Mouse (Mus musculus): ENCODE results near the gene Ralbp1. TPM values are rescaled to one million over a fixed set of nuclear protein-coding genes. Genes with fewer than 3 reads are reported as not detected.

The Ralbp1 gene
- 39.5 and 45.4 TPM in 2 replicates for polyA plus RNA-seq (2014; fragmentation: Nextera tagmentation; extraction: Ambion mirVana)

DNA sequence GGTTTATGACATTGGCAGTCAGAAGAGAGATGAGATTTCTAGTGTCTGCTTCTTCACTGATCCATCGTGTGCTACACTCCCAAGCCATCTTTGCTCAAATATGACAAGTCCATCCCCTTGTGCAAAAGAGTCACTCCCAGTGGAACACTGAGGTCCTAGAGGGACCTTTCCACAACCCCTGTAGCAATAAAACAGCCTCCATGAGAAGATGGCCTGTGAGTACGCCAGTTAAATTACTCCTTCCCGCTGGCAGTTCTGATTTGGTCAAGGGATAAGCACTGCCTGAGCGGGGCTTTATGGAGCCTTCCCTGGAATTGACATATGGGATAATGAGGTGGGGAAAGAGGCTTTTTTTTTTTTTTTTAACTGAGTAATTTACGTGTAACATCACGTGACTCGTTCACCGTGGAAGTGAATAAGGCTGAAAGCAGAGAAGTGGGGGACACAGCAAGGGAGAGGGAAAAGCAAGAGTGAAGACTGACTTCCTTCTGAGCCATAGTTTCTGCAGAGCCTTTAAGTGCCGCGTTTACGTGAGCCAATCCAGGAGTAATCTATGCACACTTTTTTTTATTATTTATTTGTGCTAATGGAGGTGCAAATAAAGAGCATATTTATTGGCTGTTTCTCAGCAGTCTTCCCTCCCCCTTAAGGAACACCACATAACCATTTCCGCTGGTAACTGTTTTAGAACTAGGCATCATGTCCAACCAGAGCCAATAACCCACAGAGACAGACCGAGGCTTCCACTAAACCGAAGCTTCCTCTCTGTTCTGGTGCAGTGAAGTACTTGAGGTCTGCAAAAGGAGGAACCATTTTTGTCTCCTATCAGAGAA, at the start of gene Ralbp1:
Gene Ralbp1, minus strand, starts transcription at position 102 of the 833 bp plus-strand sequence.
- H3K4me3 ChIP-seq (ENCODE audit: low read depth, low read length), result peak within 1 kb of the TSS; percentile 79
- ATAC-seq (ENCODE audit: low FRiP score), result no peak
- peak within 1 kb of the TSS; percentile 91 for H3K4me2 ChIP-seq
- peak; percentile 89 for DNase-seq (ENCODE audit: low spot score, missing footprints)
- H3K9ac ChIP-seq (ENCODE audit: low read length), result peak within 1 kb of the TSS; percentile 79
- no peaks in the 10 kb centered on the region for H3K27me3 ChIP-seq (ENCODE audit: control insufficient read depth, insufficient read depth, low read length)
- H3K36me3 ChIP-seq (ENCODE audit: control insufficient read depth, insufficient read depth, low read length), result no peaks in the 10 kb centered on the region
- H3K9me3 ChIP-seq (ENCODE audit: control insufficient read depth, low read length), result no peaks in the 10 kb centered on the region
- peak within 1 kb of the TSS; percentile 78 for H3K27ac ChIP-seq (ENCODE audit: low read depth, low read length)
- 15% methylated on average over 14 of the region's 14 CpGs for WGBS
- H3K4me1 ChIP-seq (ENCODE audit: control insufficient read depth, insufficient read depth, low read length), result peaks cover 14% of the 10 kb centered on the region

DNA sequence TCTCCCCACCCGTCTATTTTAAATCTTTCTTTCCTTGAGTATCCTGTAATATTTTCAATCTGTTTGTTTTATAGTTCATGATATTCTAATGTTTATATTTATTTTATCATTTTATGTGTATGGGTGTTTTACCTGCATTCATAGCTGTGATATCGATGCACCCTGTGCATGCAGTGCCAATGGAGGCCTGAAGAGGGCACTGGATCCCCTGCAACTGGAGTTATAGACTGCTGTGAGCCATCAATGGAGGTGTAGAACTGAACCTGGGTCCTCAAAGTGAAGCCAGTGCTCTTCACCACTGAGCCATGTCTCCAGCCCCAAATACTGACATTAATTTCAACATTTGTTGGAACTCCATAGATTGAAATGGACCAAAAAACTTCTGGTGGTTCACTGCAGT, 48.1 kb upstream of the Ralbp1 start:
- no peaks in the 10 kb centered on the region for H3K4me1 ChIP-seq (ENCODE audit: control insufficient read depth, insufficient read depth, low read length)
- no peak overlapping the region for H3K4me3 ChIP-seq (ENCODE audit: low read depth, low read length)
- H3K36me3 ChIP-seq (ENCODE audit: control insufficient read depth, insufficient read depth, low read length), result peaks cover 10% of the 10 kb centered on the region
- H3K27ac ChIP-seq (ENCODE audit: low read depth, low read length), result no peak overlapping the region
- no peak overlapping the region for H3K4me2 ChIP-seq
- 97% methylated on average over 2 of the region's 2 CpGs for WGBS
- no peaks in the 10 kb centered on the region for H3K27me3 ChIP-seq (ENCODE audit: control insufficient read depth, insufficient read depth, low read length)
- DNase-seq (ENCODE audit: low spot score, missing footprints) (no peak), ATAC-seq (ENCODE audit: low FRiP score) (no peak)
- H3K9me3 ChIP-seq (ENCODE audit: control insufficient read depth, low read length), result no peaks in the 10 kb centered on the region
- H3K9ac ChIP-seq (ENCODE audit: low read length), result no peak overlapping the region

DNA sequence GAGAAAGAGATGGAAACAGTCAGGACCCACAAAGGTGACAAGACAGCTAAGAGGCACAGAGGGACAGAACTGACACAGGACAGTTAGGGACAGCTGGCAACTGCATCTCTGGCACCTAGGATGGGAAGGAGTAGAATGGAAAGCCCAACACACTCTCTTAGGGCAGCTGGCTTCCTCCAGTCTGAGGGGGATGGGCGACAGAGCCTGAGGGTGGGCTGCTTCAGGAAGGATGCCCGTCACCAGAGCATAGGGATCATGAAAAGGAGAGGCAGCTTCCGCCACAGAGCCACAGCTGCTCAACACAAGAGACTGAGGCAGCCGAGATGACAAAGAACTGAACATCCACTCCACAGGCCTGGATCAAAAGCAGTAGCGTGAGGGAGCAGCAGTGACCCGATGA, 45.9 kb upstream of the Ralbp1 start:
- Histone ChIP-seq H3K9ac (ENCODE audit: low read length) (0 out of 2 replicates have a peak overlapping the region, but pooled peaks have one; percentile 7), H3K9me3 (ENCODE audit: control insufficient read depth, low read length) (no peaks in the 10 kb centered on the region), H3K4me1 (ENCODE audit: control insufficient read depth, insufficient read depth, low read length) (no peaks in the 10 kb centered on the region), H3K4me3 (ENCODE audit: low read depth, low read length) (no peak overlapping the region), H3K27me3 (ENCODE audit: control insufficient read depth, insufficient read depth, low read length) (no peaks in the 10 kb centered on the region), H3K36me3 (ENCODE audit: control insufficient read depth, insufficient read depth, low read length) (peaks cover 8% of the 10 kb centered on the region), H3K27ac (ENCODE audit: low read depth, low read length) (no peak overlapping the region), H3K4me2 (no peak overlapping the region)
- WGBS, result 51% methylated on average over 6 of the region's 6 CpGs
- DNase-seq (ENCODE audit: low spot score, missing footprints) (no peak), ATAC-seq (ENCODE audit: low FRiP score) (peak; percentile 63; the same call in 1 of the 2 replicates)

DNA sequence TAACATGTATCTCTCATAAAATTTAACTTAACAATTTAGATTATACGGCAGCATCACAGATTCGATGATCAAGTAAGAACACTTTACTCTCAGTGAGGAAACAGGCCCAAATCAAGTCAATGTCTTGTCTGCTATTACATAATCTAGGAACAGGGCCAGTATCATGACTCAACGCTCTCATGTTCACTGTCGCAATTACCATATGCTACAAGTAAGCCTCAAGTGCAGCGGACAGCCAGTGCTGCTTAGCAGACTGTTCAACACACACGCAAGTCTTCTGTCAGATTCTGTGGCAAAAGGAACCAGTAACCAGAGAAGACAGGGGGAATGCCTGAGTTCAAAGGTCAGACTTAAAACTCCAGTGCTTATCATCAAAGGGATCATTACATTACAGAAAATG, 45.4 kb upstream of the Ralbp1 start:
- Histone ChIP-seq H3K27ac (ENCODE audit: low read depth, low read length) (no peak overlapping the region), H3K9ac (ENCODE audit: low read length) (no peak overlapping the region), H3K9me3 (ENCODE audit: control insufficient read depth, low read length) (no peaks in the 10 kb centered on the region), H3K27me3 (ENCODE audit: control insufficient read depth, insufficient read depth, low read length) (no peaks in the 10 kb centered on the region), H3K36me3 (ENCODE audit: control insufficient read depth, insufficient read depth, low read length) (peaks cover 8% of the 10 kb centered on the region), H3K4me1 (ENCODE audit: control insufficient read depth, insufficient read depth, low read length) (no peaks in the 10 kb centered on the region), H3K4me2 (no peak overlapping the region), H3K4me3 (ENCODE audit: low read depth, low read length) (no peak overlapping the region)
- WGBS, result 87% methylated on average over 6 of the region's 6 CpGs
- DNase-seq (ENCODE audit: low spot score, missing footprints) (no peak), ATAC-seq (ENCODE audit: low FRiP score) (no peak)

DNA sequence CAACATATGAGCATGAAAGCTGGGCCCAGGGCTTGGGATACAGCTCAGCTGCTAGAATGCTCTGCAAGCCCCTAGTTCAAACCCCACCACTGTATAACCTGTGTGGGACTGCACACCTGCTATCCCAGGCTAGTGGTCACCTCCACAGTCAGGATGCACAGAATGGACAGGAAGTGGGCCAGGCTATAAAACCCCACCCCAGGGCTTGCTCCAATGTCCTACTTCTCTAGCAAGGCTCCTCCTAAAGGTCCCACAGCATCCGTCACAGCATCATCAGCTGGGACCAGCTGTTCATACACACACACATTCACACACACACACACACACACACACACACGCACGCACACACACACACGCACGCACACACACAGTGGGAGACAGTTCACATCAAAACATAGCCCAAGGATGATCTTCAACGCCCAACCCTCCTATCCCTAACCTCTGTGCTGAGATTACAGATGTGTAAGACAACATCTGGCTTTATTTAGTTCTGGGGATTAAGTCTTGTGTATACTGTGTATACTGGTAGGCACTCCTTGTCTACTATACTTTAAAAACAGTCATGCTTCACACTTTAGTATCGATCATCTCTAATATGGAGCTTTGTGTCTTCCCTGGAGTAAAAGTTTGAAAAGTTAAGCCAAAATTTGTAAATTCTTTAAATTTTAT, 44.7 kb upstream of the Ralbp1 start:
- no peak overlapping the region for H3K9ac ChIP-seq (ENCODE audit: low read length)
- ATAC-seq (ENCODE audit: low FRiP score) (no peak), DNase-seq (ENCODE audit: low spot score, missing footprints) (no peak)
- peaks cover 8% of the 10 kb centered on the region for H3K36me3 ChIP-seq (ENCODE audit: control insufficient read depth, insufficient read depth, low read length)
- H3K27ac ChIP-seq (ENCODE audit: low read depth, low read length), result no peak overlapping the region
- 92% methylated on average over 7 of the region's 7 CpGs for WGBS
- H3K27me3 ChIP-seq (ENCODE audit: control insufficient read depth, insufficient read depth, low read length), result no peaks in the 10 kb centered on the region
- H3K4me2 ChIP-seq, result no peak overlapping the region
- no peaks in the 10 kb centered on the region for H3K4me1 ChIP-seq (ENCODE audit: control insufficient read depth, insufficient read depth, low read length)
- H3K9me3 ChIP-seq (ENCODE audit: control insufficient read depth, low read length), result no peaks in the 10 kb centered on the region
- no peak overlapping the region for H3K4me3 ChIP-seq (ENCODE audit: low read depth, low read length)

- no peak overlapping the region for H3K9ac ChIP-seq (ENCODE audit: low read length)
- DNase-seq (ENCODE audit: low spot score, missing footprints) (no peak), ATAC-seq (ENCODE audit: low FRiP score) (no peak)
- H3K4me3 ChIP-seq (ENCODE audit: low read depth, low read length), result no peak overlapping the region
- H3K4me1 ChIP-seq (ENCODE audit: control insufficient read depth, insufficient read depth, low read length), result no peaks in the 10 kb centered on the region
- 89% methylated on average over 22 of the region's 22 CpGs for WGBS
- H3K4me2 ChIP-seq, result no peak overlapping the region
- H3K9me3 ChIP-seq (ENCODE audit: control insufficient read depth, low read length), result no peaks in the 10 kb centered on the region
- no peaks in the 10 kb centered on the region for H3K27me3 ChIP-seq (ENCODE audit: control insufficient read depth, insufficient read depth, low read length)
- H3K36me3 ChIP-seq (ENCODE audit: control insufficient read depth, insufficient read depth, low read length), result peaks cover 11% of the 10 kb centered on the region
- no peak overlapping the region for H3K27ac ChIP-seq (ENCODE audit: low read depth, low read length)
Observed at GRCm38 (mm10) chr17:65929319-65929978, 43.9 kb upstream of the Ralbp1 start.

GRCm38 (mm10) chr17:65927077-65927476, 41.5 kb upstream of the Ralbp1 start:
- 81% methylated on average over 4 of the region's 4 CpGs for WGBS

DNA sequence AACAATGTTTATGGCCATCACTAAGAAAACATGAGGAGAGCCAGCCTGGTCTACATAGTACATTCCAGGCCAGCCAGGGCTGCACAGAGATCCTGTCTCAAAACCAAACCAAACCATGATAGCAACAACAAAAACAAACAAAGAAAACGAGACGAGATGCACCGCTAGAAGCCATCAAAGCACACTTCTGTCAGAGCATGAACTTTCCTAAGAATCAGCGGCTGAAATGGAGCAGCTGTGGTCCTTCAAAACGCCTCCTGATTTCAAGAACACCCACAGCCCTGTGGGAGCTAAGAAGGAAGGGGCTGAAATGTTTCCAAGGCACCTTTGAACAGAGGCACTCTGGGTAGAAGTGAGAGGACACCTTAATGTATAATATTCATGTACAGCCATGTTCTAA, 38.6 kb upstream of the Ralbp1 start:
- no peaks in the 10 kb centered on the region for H3K4me1 ChIP-seq (ENCODE audit: control insufficient read depth, insufficient read depth, low read length)
- no peak overlapping the region for H3K4me3 ChIP-seq (ENCODE audit: low read depth, low read length)
- H3K27me3 ChIP-seq (ENCODE audit: control insufficient read depth, insufficient read depth, low read length), result no peaks in the 10 kb centered on the region
- no peak overlapping the region for H3K27ac ChIP-seq (ENCODE audit: low read depth, low read length)
- peaks cover 9% of the 10 kb centered on the region; the same call in 1 of the 2 replicates for H3K36me3 ChIP-seq (ENCODE audit: control insufficient read depth, insufficient read depth, low read length)
- no peaks in the 10 kb centered on the region for H3K9me3 ChIP-seq (ENCODE audit: control insufficient read depth, low read length)
- ATAC-seq (ENCODE audit: low FRiP score) (no peak), DNase-seq (ENCODE audit: low spot score, missing footprints) (no peak)
- H3K9ac ChIP-seq (ENCODE audit: low read length), result no peak overlapping the region
- WGBS, result 83% methylated on average over 5 of the region's 5 CpGs
- no peak overlapping the region for H3K4me2 ChIP-seq

More at GRCm38 (mm10) chr17:65927077-65927476, 41.5 kb upstream of the Ralbp1 start:
- no peak overlapping the region for H3K4me3 ChIP-seq (ENCODE audit: low read depth, low read length)
- H3K4me2 ChIP-seq, result no peak overlapping the region
- H3K27me3 ChIP-seq (ENCODE audit: control insufficient read depth, insufficient read depth, low read length), result no peaks in the 10 kb centered on the region
- H3K27ac ChIP-seq (ENCODE audit: low read depth, low read length), result no peak overlapping the region
- no peaks in the 10 kb centered on the region for H3K4me1 ChIP-seq (ENCODE audit: control insufficient read depth, insufficient read depth, low read length)
- ATAC-seq (ENCODE audit: low FRiP score) (no peak), DNase-seq (ENCODE audit: low spot score, missing footprints) (no peak)
- H3K36me3 ChIP-seq (ENCODE audit: control insufficient read depth, insufficient read depth, low read length), result peaks cover 11% of the 10 kb centered on the region; the same call in 1 of the 2 replicates
- H3K9ac ChIP-seq (ENCODE audit: low read length), result no peak overlapping the region
- H3K9me3 ChIP-seq (ENCODE audit: control insufficient read depth, low read length), result no peaks in the 10 kb centered on the region

Data from midbrain, embryonic 11.5 days (tissue).